Mouse (Mus musculus) limb, embryonic 13.5 days (tissue): ENCODE measurements around the gene Mettl23. TPM values are rescaled to one million over a fixed set of nuclear protein-coding genes. Genes with fewer than 3 reads are reported as not detected.

ENCODE experiments used
- ATAC-seq: fragments of 200-750 bp; cut with Nextera tagmentation; 2 replicates; pipeline ENCODE4 v1.8.0; 2017; ENCODE audit warnings: low read depth, moderate number of reproducible peaks, moderate TSS enrichment; ENCODE audit not compliant: low FRiP score
- H3K27ac ChIP-seq: fragments of 300-500 bp; sonication (generic); 2 replicates; pipeline ENCODE4 v1.5.1; 2015; ENCODE audit warnings: inconsistent platforms, mild to moderate bottlenecking, moderate library complexity
- H3K27me3 ChIP-seq: fragments of 300-500 bp; sonication (generic); 2 replicates; pipeline ENCODE4 v1.6.1; 2015; ENCODE audit warnings: mild to moderate bottlenecking, inconsistent platforms
- H3K36me3 ChIP-seq: fragments of 300-500 bp; sonication (generic); 2 replicates; pipeline ENCODE4 v1.6.1; 2015; ENCODE audit warnings: inconsistent platforms, mild to moderate bottlenecking, moderate library complexity
- H3K4me1 ChIP-seq: fragments of 300-500 bp; sonication (generic); 2 replicates; pipeline ENCODE4 v1.6.1; 2015; ENCODE audit warnings: inconsistent platforms
- H3K4me2 ChIP-seq: fragments of 300-500 bp; sonication (generic); replicated peaks from 2 replicates; pipeline ENCODE4 v1.6.1; 2015; ENCODE audit warnings: inconsistent platforms, mild to moderate bottlenecking, moderate library complexity
- H3K4me3 ChIP-seq: fragments of 300-500 bp; sonication (generic); 2 replicates; pipeline ENCODE4 v1.5.1; 2015; ENCODE audit warnings: moderate library complexity, mild to moderate bottlenecking, inconsistent platforms
- H3K9ac ChIP-seq: fragments of 300-500 bp; sonication (generic); 2 replicates; pipeline ENCODE4 v1.6.1; 2015; ENCODE audit warnings: mild to moderate bottlenecking, inconsistent platforms
- H3K9me3 ChIP-seq: fragments of 300-500 bp; sonication (generic); 2 replicates; pipeline ENCODE4 v1.6.1; 2016; ENCODE audit warnings: inconsistent platforms
- WGBS: fragments of 180-500 bp; shearing (Covaris S2); methylation state at CpG from one replicate; pipeline ENCODE4 v1.1.7; 2015; 5-methylcytosine and 5-hydroxymethylcytosine counted together
- polyA plus RNA-seq: library from polyadenylated mRNA; unstranded; fragments of >200 nt; fragmentation: Nextera tagmentation; extraction: Ambion mirVana; gene quantifications from 2 replicates; pipeline ENCODE4 v1.2.1, GENCODE M21; 2015

Gene Mettl23
- polyA plus RNA-seq, 1 experiment from 2014 or later: 72.2 TPM

- ATAC-seq: peak; percentile 31
- Histone ChIP-seq H3K9me3 (no peaks in the 10 kb centered on the region), H3K4me3 (peak within 1 kb of the TSS; percentile 94), H3K27ac (peak within 1 kb of the TSS; percentile 98), H3K4me1 (peaks cover 26% of the 10 kb centered on the region), H3K4me2 (peak within 1 kb of the TSS; percentile 86), H3K9ac (peak within 1 kb of the TSS; percentile 93), H3K36me3 (peaks cover 47% of the 10 kb centered on the region), H3K27me3 (no peaks in the 10 kb centered on the region)
- under 1% methylated on average over 89 of the region's 91 CpGs for WGBS
Measured at GRCm38 (mm10) chr11:116852291-116852890, 9.3 kb downstream of the Mettl23 start, which contains the start of gene Mfsd11. TSS of gene Mfsd11 (plus strand) at chr11:116852440.

- whole genome bisulfite sequencing: under 1% methylated on average over 69 of the region's 74 CpGs
- H3K27ac ChIP-seq: peak within 1 kb of the TSS; percentile 98
- peaks cover 44% of the 10 kb centered on the region for H3K36me3 ChIP-seq
- H3K27me3 ChIP-seq: no peaks in the 10 kb centered on the region
- H3K4me3 ChIP-seq: peak within 1 kb of the TSS; percentile 94
- peak within 1 kb of the TSS; percentile 93 for H3K9ac ChIP-seq
- H3K4me1 ChIP-seq: peaks cover 26% of the 10 kb centered on the region
- peak within 1 kb of the TSS; percentile 86 for H3K4me2 ChIP-seq
- no peaks in the 10 kb centered on the region for H3K9me3 ChIP-seq
- ATAC-seq: peak; percentile 89
Measured at GRCm38 (mm10) chr11:116852891-116853511, 9.9 kb downstream of the Mettl23 start, which contains the start of gene Srsf2. TSS of gene Srsf2 (minus strand) at chr11:116853094.

DNA sequence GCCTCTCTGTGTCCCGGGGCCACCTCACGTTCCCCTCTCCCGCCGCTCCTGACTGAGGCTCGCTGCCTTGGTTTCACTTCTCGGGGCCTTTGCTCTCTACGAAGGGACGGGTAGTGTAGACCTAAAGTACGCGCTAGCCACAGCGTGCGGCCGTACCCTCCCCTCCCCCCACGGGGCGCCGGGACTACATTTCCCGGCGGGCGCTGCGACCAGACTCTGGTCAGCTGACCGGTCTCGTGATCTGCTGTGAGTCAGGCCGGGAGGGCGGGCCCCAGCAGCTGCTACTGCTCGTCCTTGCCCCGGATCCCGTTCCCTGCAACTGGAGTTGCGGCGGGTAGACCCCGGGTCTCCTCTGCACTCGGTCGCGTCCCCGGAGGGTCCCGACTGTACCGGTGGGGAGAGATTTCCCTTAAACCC is 10.4 kb downstream of the Mettl23 start:
- Histone ChIP-seq H3K9me3 (no peaks in the 10 kb centered on the region), H3K4me1 (peaks cover 26% of the 10 kb centered on the region), H3K4me3 (peak overlapping the region; percentile 94), H3K27me3 (no peaks in the 10 kb centered on the region), H3K4me2 (peak overlapping the region; percentile 86), H3K36me3 (peaks cover 41% of the 10 kb centered on the region), H3K9ac (peak overlapping the region; percentile 81), H3K27ac (peak overlapping the region; percentile 98)
- WGBS: under 1% methylated on average over 34 of the region's 36 CpGs
- ATAC-seq: peak; percentile 91

- H3K4me1 ChIP-seq: peaks cover 26% of the 10 kb centered on the region
- no peaks in the 10 kb centered on the region for H3K27me3 ChIP-seq
- H3K9me3 ChIP-seq: no peaks in the 10 kb centered on the region
- H3K27ac ChIP-seq: no peak overlapping the region; the same call in 1 of the 2 replicates
- peaks cover 41% of the 10 kb centered on the region for H3K36me3 ChIP-seq
- no peak for ATAC-seq
- 34% methylated on average over 10 of the region's 10 CpGs for WGBS
- H3K4me2 ChIP-seq: peak overlapping the region; percentile 86
- H3K4me3 ChIP-seq: peak overlapping the region; percentile 94
- H3K9ac ChIP-seq: peak overlapping the region; percentile 81
Measured at GRCm38 (mm10) chr11:116854279-116854678, 11.2 kb downstream of the Mettl23 start.

- Histone ChIP-seq H3K4me2 (no peak overlapping the region), H3K9me3 (no peaks in the 10 kb centered on the region), H3K36me3 (peaks cover 49% of the 10 kb centered on the region), H3K27me3 (no peaks in the 10 kb centered on the region), H3K4me3 (no peak overlapping the region), H3K27ac (no peak overlapping the region), H3K4me1 (peaks cover 15% of the 10 kb centered on the region), H3K9ac (0 out of 2 replicates have a peak overlapping the region, but pooled peaks have one; percentile 1)
- 35% methylated on average over 12 of the region's 12 CpGs for WGBS
- no peak for ATAC-seq
Measured at GRCm38 (mm10) chr11:116857183-116857850, 14.2 kb downstream of the Mettl23 start.

GRCm38 (mm10) chr11:116864444-116864843 is 21.4 kb downstream of the Mettl23 start:
- WGBS: 83% methylated on average over 10 of the region's 10 CpGs
- Histone ChIP-seq H3K4me3 (no peak overlapping the region), H3K27ac (no peak overlapping the region), H3K9ac (no peak overlapping the region), H3K9me3 (no peaks in the 10 kb centered on the region), H3K27me3 (no peaks in the 10 kb centered on the region), H3K4me1 (no peaks in the 10 kb centered on the region), H3K36me3 (peaks cover 95% of the 10 kb centered on the region), H3K4me2 (no peak overlapping the region)
- ATAC-seq: no peak

GRCm38 (mm10) chr11:116865945-116866585 is 23.0 kb downstream of the Mettl23 start:
- peaks cover 89% of the 10 kb centered on the region for H3K36me3 ChIP-seq
- H3K9me3 ChIP-seq: no peaks in the 10 kb centered on the region
- H3K4me2 ChIP-seq: no peak overlapping the region
- H3K4me3 ChIP-seq: no peak overlapping the region
- 81% methylated on average over 12 of the region's 12 CpGs for WGBS
- no peak overlapping the region for H3K27ac ChIP-seq
- ATAC-seq: no peak
- H3K27me3 ChIP-seq: no peaks in the 10 kb centered on the region
- H3K9ac ChIP-seq: no peak overlapping the region
- H3K4me1 ChIP-seq: no peaks in the 10 kb centered on the region

DNA sequence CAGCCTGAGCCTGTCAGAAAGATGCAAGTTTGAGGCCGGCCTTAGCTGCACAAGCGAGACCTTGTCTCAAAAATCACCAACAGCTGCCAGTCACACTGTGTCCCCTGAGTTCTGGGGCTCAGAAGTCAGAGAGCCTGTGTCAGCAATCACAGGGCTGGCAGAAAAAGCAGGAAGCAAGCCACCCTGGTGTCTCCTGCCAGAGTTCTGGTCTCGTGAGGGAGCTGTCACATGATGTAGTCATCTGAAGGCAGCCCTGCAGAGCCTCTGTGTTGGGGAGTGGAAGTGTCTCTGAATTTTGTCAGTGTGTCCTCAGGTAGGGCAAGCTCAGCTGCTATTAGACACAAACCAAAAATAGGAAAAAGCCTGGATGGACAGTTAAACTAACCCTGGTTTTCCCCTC is 25.1 kb downstream of the Mettl23 start:
- Histone ChIP-seq H3K36me3 (peaks cover 88% of the 10 kb centered on the region), H3K9ac (no peak overlapping the region), H3K27me3 (no peaks in the 10 kb centered on the region), H3K9me3 (no peaks in the 10 kb centered on the region), H3K4me3 (no peak overlapping the region), H3K4me2 (no peak overlapping the region), H3K27ac (no peak overlapping the region), H3K4me1 (no peaks in the 10 kb centered on the region)
- no peak for ATAC-seq
- 66% methylated on average over 3 of the region's 3 CpGs for WGBS

GRCm38 (mm10) chr11:116869223-116869622 is 26.1 kb downstream of the Mettl23 start:
- Histone ChIP-seq H3K9me3 (no peaks in the 10 kb centered on the region), H3K4me2 (no peak overlapping the region), H3K4me3 (no peak overlapping the region), H3K27ac (no peak overlapping the region), H3K9ac (no peak overlapping the region), H3K27me3 (no peaks in the 10 kb centered on the region), H3K36me3 (peaks cover 88% of the 10 kb centered on the region), H3K4me1 (no peaks in the 10 kb centered on the region)
- 85% methylated on average over 8 of the region's 8 CpGs for WGBS
- ATAC-seq: no peak

- Histone ChIP-seq H3K4me3 (no peak overlapping the region), H3K9me3 (no peaks in the 10 kb centered on the region), H3K4me2 (no peak overlapping the region), H3K27ac (no peak overlapping the region), H3K27me3 (no peaks in the 10 kb centered on the region), H3K9ac (no peak overlapping the region), H3K4me1 (no peaks in the 10 kb centered on the region), H3K36me3 (peaks cover 88% of the 10 kb centered on the region)
- WGBS: 87% methylated on average over 4 of the region's 4 CpGs
- no peak for ATAC-seq
Measured at GRCm38 (mm10) chr11:116869641-116870040, 26.6 kb downstream of the Mettl23 start.

GRCm38 (mm10) chr11:116871538-116871937 is 28.5 kb downstream of the Mettl23 start:
- H3K9ac ChIP-seq: no peak overlapping the region
- H3K9me3 ChIP-seq: no peaks in the 10 kb centered on the region
- no peaks in the 10 kb centered on the region for H3K4me1 ChIP-seq
- no peak overlapping the region for H3K4me3 ChIP-seq
- H3K27me3 ChIP-seq: no peaks in the 10 kb centered on the region
- ATAC-seq: no peak
- H3K4me2 ChIP-seq: no peak overlapping the region
- 59% methylated on average over 9 of the region's 9 CpGs for WGBS
- no peak overlapping the region for H3K27ac ChIP-seq
- peaks cover 83% of the 10 kb centered on the region for H3K36me3 ChIP-seq

GRCm38 (mm10) chr11:116873987-116874386 is 30.9 kb downstream of the Mettl23 start:
- Histone ChIP-seq H3K4me2 (no peak overlapping the region), H3K4me1 (no peaks in the 10 kb centered on the region), H3K27me3 (no peaks in the 10 kb centered on the region), H3K27ac (no peak overlapping the region), H3K36me3 (peaks cover 62% of the 10 kb centered on the region), H3K9ac (no peak overlapping the region), H3K4me3 (no peak overlapping the region), H3K9me3 (no peaks in the 10 kb centered on the region)
- ATAC-seq: peak; percentile 82
- WGBS: 74% methylated on average over 20 of the region's 20 CpGs
